Mouse (Mus musculus) retina, adult 2 months (tissue): ENCODE results near the gene Spata45.
A peak's percentile ranks its signal among the peaks of the same experiment; 100 is the strongest.
"Not testable (repeated sequence)": the region's sequence is repeated elsewhere in the genome, so short reads cannot be mapped to it uniquely, and the experiment has no call there.

Experiments used
- DNase-seq: peaks from one replicate; pipeline ENCODE4 v3.0.0-alpha.2; 2012; ENCODE audit warnings: low read depth, low spot score

Spata45 gene

DNA sequence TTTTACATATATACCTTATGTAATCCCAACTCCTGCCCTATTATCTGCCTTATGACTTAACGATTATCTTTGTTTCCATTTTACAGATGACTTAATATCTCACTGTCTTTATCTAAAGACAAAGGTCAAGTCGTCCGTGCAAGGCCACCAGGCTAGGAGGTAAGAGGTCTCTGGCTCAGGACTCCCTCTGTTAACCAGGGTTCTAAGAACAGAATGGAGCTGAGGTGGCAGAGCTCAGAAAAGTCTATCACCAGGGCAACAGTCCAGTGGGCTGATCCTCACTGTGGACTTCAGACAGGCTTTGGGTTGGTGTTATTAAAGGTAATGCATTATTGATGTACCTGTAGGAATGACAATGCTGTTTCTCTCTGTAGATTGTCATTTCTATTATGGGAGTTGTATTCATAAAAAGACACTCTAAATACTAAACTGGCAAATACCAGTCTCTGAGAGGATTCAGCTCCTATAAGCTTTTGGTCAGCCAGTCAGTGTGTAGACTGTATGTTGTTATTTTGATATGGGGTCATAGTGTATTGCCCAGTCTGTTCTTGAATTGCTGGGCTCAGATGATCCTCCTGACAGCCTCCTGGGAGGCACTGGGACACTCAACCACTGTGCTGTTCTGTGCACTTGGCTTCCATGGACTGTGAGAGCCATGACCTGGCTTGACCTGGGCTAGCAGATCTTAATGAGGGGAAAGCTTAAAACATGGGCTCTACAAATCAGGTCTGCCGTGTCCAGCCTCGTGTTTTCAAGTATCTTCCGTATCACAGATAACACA is at the start of gene Spata45:
Spata45 (plus strand) TSS at position 86 of the 781 bp plus-strand sequence.
- no peak for DNase-seq

DNA sequence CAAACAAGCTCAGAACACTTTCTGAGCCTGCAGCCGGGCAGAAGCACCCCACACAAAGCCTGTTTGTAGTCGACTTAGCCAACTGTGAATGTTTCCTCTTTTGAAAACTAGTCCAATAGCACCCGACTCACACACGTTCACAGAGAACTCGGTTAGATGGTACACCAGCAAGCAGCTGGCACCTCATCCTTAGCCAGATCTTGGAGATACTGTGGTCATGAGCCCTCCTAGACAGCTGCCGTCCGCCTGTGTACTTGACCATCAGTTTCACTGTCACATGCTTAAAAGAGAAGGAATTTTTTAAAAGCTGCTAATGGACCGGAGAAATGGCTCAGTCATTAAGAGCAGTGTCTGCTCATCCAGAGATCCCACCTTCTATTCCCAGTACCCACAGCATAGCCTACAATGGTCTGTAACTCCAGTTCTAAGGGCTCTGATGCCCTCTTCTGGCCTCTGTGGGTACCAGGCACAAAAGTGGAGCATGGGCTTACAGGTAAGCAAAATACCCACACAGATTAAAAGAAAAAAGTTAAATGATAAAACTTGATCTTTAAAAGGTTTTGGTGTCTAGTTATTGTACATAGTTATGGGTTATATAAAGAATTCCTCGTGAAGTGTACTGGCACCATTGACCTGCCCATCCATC is 46.9 kb upstream of the Spata45 start:
- no peak for DNase-seq

DNA sequence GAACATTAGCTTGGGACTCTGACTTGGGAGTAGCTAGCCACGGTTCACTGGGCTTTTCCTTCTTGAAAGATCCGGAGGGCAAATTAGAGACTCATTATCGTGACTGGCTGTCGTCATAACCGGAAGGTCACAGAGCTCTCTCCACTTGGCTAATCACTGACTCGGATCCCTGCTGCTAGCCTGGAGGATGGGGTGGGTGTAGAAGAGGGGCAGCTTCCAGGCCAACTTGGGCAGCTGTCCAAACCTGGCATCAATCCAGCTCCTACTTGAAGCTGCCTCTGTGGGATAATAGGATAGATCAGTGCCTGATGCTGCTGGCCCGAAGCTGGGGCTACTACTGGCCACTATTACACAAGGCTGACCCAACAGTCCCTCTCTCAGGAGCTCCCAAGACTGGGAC is 40.9 kb upstream of the Spata45 start:
- no peak for DNase-seq

GRCm38 (mm10) chr1:190996346-190996877 is 40.0 kb upstream of the Spata45 start:
- no peak for DNase-seq

GRCm38 (mm10) chr1:190998027-190998426 is 38.4 kb upstream of the Spata45 start:
- no peak for DNase-seq

GRCm38 (mm10) chr1:191000686-191001085 is 35.8 kb upstream of the Spata45 start:
- no peak for DNase-seq

- no peak for DNase-seq
Measured at GRCm38 (mm10) chr1:191002201-191002600, 34.2 kb upstream of the Spata45 start.

DNA sequence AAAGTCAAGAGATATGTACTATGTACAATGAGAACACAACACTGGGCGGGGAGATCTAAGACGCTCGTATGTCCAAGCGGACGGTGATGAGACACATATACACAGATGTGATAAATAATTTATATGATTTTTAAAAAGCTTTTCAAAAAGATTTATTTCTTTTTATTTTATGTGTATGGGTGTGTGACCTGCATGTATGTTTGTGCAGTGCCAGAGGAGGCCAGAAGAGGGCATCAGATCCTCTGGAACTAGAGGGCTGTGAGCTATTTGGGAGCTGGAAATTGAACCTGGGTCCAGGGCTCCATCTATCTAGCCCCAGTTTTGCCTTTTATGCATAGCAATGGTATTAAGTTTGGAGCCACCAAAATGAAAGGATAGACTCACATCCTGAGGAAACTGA is 27.7 kb upstream of the Spata45 start:
- no peak for DNase-seq

GRCm38 (mm10) chr1:191014271-191014670 is 22.2 kb upstream of the Spata45 start:
- no peak for DNase-seq

DNA sequence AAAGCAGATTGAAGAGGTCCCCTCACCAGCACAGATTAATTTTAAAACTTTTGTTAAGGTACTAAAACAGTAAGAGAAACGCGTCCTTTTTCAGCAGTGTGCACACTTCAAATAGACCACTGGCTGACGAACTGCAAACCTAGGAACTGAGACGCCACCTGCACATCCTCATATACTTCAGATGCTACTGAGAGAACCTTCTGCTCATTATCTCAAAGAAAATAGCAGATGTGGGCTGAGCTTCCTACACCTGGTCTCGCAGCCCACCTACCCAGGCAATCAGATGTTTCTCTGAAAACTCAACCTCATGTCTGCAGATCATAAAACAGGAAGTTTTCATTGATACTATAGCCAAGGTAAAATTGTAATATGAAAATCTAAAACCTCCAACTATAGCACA is 16.6 kb upstream of the Spata45 start:
- DNase-seq = no peak

DNA sequence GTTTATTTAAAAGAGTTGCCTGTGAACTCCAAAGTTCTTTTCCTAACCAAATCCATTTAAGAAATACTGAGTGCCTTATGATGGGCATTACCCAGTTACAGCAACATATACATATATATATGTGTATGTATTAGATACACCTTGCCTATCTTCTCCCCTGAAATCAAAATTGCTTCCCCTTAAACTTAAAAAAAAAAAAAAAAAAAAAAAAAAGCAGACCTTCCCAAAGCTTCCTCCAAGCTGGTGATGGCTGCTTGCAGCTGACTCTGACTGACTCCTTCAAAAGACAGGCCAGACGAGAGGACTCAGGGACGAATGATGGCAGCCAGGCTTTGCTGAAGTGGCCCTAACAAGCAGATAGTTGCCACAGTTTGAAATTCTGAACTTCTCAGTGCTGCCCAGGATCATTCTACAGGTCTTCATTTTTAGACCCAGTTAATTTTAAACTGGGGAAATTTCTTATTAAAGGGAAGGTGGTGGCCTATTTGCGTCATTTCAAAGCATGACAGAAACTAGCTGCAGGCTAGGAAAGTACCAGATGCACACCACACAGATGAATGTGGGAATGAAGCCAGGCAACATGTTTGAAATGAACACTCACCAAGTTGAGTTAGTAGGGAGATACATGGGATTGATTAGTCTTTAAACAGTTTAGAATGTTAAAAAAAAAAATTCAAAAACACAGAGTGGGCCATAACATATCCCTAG is 16.1 kb upstream of the Spata45 start:
- no peak for DNase-seq

GRCm38 (mm10) chr1:191021016-191021415 is 15.4 kb upstream of the Spata45 start:
- DNase-seq = no peak

- no peak for DNase-seq
Measured at GRCm38 (mm10) chr1:191023140-191023539, 13.3 kb upstream of the Spata45 start.

GRCm38 (mm10) chr1:191023806-191024205 is 12.6 kb upstream of the Spata45 start:
- not testable (repeated sequence) for DNase-seq

- no peak for DNase-seq
Measured at GRCm38 (mm10) chr1:191025016-191026012, 11.1 kb upstream of the Spata45 start.

GRCm38 (mm10) chr1:191026021-191026713 is 10.3 kb upstream of the Spata45 start, which contains the start of gene Flvcr1:
Gene Flvcr1, minus strand, starts transcription at chr1:191026158.
- DNase-seq = peak; percentile 96

DNA sequence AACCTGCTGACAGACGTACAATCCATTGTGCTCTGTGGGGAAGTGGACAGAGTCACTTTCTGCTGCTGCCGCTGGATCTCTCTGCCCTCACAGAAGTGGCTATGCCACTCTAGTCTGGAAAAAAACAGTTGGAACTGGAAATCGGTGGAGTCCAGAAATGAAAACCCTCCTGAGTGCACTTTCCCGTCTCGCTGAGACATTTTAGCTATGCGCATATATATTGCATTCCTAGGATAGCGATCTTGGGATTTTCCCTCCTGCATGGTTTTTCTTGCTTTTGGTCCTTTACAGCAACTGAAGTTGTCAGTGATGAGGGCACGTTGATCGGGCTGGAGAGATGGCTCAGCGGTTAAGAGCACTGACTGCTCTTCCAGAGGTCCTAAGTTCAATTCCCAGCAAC is 6.3 kb upstream of the Spata45 start:
- DNase-seq = no peak

DNA sequence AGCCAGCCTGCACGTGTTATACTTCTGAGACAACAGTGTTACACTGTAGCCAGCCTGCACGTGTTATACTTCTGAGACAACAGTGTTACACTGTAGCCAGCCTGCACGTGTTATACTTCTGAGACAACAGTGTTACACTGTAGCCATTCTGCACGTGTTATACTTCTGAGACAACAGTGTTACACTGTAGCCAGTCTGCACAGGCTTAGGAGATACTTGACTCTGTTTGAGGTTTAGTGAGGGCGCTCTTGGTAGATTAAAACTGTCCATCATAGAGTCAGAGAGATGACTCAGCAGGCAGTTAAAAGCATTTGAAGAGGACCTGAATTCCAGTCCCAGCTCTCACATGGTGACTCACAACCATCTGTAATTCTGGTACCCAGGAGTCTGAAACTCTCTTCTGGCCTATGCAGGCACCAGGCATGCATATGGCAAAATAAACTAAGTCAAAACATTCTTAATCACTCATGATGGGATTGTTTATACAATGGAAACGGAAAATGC is 5.5 kb upstream of the Spata45 start:
- DNase-seq = not testable (repeated sequence)

GRCm38 (mm10) chr1:191035649-191036048 is 790 bp upstream of the Spata45 start:
- no peak for DNase-seq

GRCm38 (mm10) chr1:191037999-191038398 is 1.6 kb downstream of the Spata45 start:
- no peak for DNase-seq
